Mouse (Mus musculus): ENCODE measurements around the gene Urm1. TPM values are rescaled to one million over a fixed set of nuclear protein-coding genes. Genes with fewer than 3 reads are reported as not detected.

Urm1 gene
- polyA plus RNA-seq, 1 experiment from 2014 or later = 20.3 TPM

GRCm38 (mm10) chr2:29787937-29788681 lies 31.8 kb upstream of the Urm1 start, which contains the start of gene Trub2:
Trub2 (minus strand) TSS chr2:29788502.
- DNase-seq (ENCODE audit: low spot score) = peak; percentile 92

DNA sequence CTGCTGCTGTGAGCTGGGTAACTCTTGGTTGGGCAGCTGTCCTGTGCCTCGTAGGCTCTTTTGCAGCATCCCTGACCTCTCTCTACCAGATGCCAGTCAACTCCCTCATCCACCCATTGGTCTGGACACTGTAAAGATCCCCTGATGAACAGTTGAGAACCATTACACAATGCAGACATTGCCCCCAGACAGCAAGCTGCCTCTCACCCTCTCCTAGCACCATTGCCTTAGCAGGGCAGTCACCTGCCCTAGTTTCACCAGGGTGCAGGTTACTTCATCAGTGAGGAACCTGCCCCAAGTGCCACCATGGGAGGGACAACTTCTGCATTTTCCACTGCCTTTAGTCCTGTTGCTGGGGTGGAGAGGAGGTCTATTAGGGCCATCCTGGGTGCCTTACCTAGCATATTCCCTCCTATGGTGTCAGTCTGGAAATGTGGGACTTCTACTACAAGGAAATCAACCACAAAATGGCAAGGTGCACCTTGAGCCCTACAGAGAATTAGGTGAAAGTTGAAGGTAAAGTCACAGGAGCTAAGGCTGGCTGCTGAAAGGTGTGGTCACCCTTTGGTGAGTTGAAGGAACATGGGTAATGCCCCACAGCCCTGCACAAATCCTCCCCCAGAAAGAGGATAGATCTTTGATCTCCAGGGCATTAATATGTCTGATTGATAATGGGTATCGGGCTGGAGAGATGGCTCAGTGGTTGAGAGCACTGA lies 26.9 kb upstream of the Urm1 start:
- H3K9ac ChIP-seq (ENCODE audit: low read depth, low read length) = no peak overlapping the region
- ATAC-seq (ENCODE audit: low read depth) (no peak), DNase-seq (ENCODE audit: low spot score) (no peak)
- no peak overlapping the region for H3K4me3 ChIP-seq (ENCODE audit: low read depth, low read length)
- no peak overlapping the region for H3K27ac ChIP-seq (replicated peaks; ENCODE audit: low read depth, low read length)
- H3K4me1 ChIP-seq (ENCODE audit: control insufficient read depth, insufficient read depth, low read length) = no peaks in the 10 kb centered on the region
- H3K9me3 ChIP-seq (ENCODE audit: control insufficient read depth, low read length) = no peaks in the 10 kb centered on the region
- no peak overlapping the region for H3K4me2 ChIP-seq (ENCODE audit: low read depth, low read length)
- 100% methylated on average over 2 of the region's 2 CpGs for WGBS
- H3K36me3 ChIP-seq (ENCODE audit: control insufficient read depth, insufficient read depth, low read length) = peaks cover 49% of the 10 kb centered on the region
- H3K27me3 ChIP-seq (replicated peaks; ENCODE audit: control insufficient read depth, insufficient read depth, low read length) = no peaks in the 10 kb centered on the region

More at GRCm38 (mm10) chr2:29787937-29788681, 31.8 kb upstream of the Urm1 start, which contains the start of gene Trub2:
- peak within 1 kb of the TSS; percentile 78 for H3K9ac ChIP-seq (ENCODE audit: low read depth, low read length)
- H3K27ac ChIP-seq (replicated peaks; ENCODE audit: low read depth, low read length) = peak within 1 kb of the TSS; percentile 66
- peaks cover 7% of the 10 kb centered on the region for H3K4me1 ChIP-seq (ENCODE audit: control insufficient read depth, insufficient read depth, low read length)
- H3K36me3 ChIP-seq (ENCODE audit: control insufficient read depth, insufficient read depth, low read length) = peaks cover 53% of the 10 kb centered on the region
- H3K4me2 ChIP-seq (ENCODE audit: low read depth, low read length) = peak within 1 kb of the TSS; percentile 79
- no peaks in the 10 kb centered on the region for H3K27me3 ChIP-seq (replicated peaks; ENCODE audit: control insufficient read depth, insufficient read depth, low read length)
- no peaks in the 10 kb centered on the region for H3K9me3 ChIP-seq (ENCODE audit: control insufficient read depth, low read length)
- under 1% methylated on average over 45 of the region's 45 CpGs for WGBS
- ATAC-seq (ENCODE audit: low read depth) = peak; percentile 94
- H3K4me3 ChIP-seq (ENCODE audit: low read depth, low read length) = peak within 1 kb of the TSS; percentile 78

GRCm38 (mm10) chr2:29802075-29802826 lies 17.6 kb upstream of the Urm1 start, which contains the start of gene Slc27a4:
Slc27a4 (plus strand) TSS chr2:29802634.
- H3K4me1 ChIP-seq (ENCODE audit: control insufficient read depth, insufficient read depth, low read length) = peaks cover 7% of the 10 kb centered on the region
- H3K27me3 ChIP-seq (replicated peaks; ENCODE audit: control insufficient read depth, insufficient read depth, low read length) = no peaks in the 10 kb centered on the region
- H3K4me2 ChIP-seq (ENCODE audit: low read depth, low read length) = peak within 1 kb of the TSS; percentile 87
- ATAC-seq (ENCODE audit: low read depth) = peak; percentile 99
- 6% methylated on average over 17 of the region's 28 CpGs for WGBS
- no peaks in the 10 kb centered on the region for H3K9me3 ChIP-seq (ENCODE audit: control insufficient read depth, low read length)
- peak within 1 kb of the TSS; percentile 75 for H3K27ac ChIP-seq (replicated peaks; ENCODE audit: low read depth, low read length)
- H3K36me3 ChIP-seq (ENCODE audit: control insufficient read depth, insufficient read depth, low read length) = peaks cover 26% of the 10 kb centered on the region
- peak within 1 kb of the TSS; percentile 84 for H3K9ac ChIP-seq (ENCODE audit: low read depth, low read length)
- H3K4me3 ChIP-seq (ENCODE audit: low read depth, low read length) = peak within 1 kb of the TSS; percentile 77
- DNase-seq (ENCODE audit: low spot score) = peak; percentile 96

- H3K27me3 ChIP-seq (replicated peaks; ENCODE audit: control insufficient read depth, insufficient read depth, low read length) = no peaks in the 10 kb centered on the region
- ATAC-seq (ENCODE audit: low read depth) = peak; percentile 76
- peak overlapping the region; percentile 75 for H3K27ac ChIP-seq (replicated peaks; ENCODE audit: low read depth, low read length)
- H3K9ac ChIP-seq (ENCODE audit: low read depth, low read length) = peak overlapping the region; percentile 84
- H3K36me3 ChIP-seq (ENCODE audit: control insufficient read depth, insufficient read depth, low read length) = peaks cover 29% of the 10 kb centered on the region
- H3K4me2 ChIP-seq (ENCODE audit: low read depth, low read length) = peak overlapping the region; percentile 87
- WGBS = no CpG with 5 or more reads among the region's 39 CpGs
- peak overlapping the region; percentile 77 for H3K4me3 ChIP-seq (ENCODE audit: low read depth, low read length)
- no peaks in the 10 kb centered on the region for H3K9me3 ChIP-seq (ENCODE audit: control insufficient read depth, low read length)
- H3K4me1 ChIP-seq (ENCODE audit: control insufficient read depth, insufficient read depth, low read length) = peaks cover 7% of the 10 kb centered on the region
- no peak for DNase-seq (ENCODE audit: low spot score)
These were observed 17.1 kb upstream of the Urm1 start for GRCm38 (mm10) chr2:29802827-29803201.

DNA sequence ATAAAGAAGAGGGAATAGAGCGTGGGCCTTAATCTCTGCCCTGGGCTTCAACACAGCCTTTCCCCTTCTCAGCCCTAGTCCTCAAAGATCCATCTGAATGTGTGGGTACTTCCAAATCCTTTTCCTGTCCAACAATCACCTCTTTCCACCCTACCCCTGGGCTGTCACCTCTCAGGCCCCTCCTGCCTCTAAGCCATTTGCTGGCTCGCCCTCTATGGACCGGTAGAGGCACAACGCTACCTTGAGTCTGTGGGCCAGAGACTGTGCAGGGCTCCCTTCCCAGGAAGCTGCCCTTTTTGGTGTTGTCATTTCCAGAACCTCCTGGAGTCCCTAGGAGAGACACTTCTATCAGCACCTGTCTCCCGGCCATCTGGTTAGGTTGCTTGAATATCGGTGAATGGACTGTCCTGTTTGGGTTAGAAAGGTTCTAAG lies 16.5 kb upstream of the Urm1 start:
- H3K4me3 ChIP-seq (ENCODE audit: low read depth, low read length) = peak overlapping the region; percentile 77
- no peak for ATAC-seq (ENCODE audit: low read depth)
- WGBS = 25% methylated on average over 6 of the region's 6 CpGs
- no peak for DNase-seq (ENCODE audit: low spot score)
- H3K36me3 ChIP-seq (ENCODE audit: control insufficient read depth, insufficient read depth, low read length) = peaks cover 35% of the 10 kb centered on the region
- peak overlapping the region; percentile 84 for H3K9ac ChIP-seq (ENCODE audit: low read depth, low read length)
- no peaks in the 10 kb centered on the region for H3K9me3 ChIP-seq (ENCODE audit: control insufficient read depth, low read length)
- H3K27me3 ChIP-seq (replicated peaks; ENCODE audit: control insufficient read depth, insufficient read depth, low read length) = no peaks in the 10 kb centered on the region
- H3K4me1 ChIP-seq (ENCODE audit: control insufficient read depth, insufficient read depth, low read length) = peaks cover 7% of the 10 kb centered on the region
- peak overlapping the region; percentile 87 for H3K4me2 ChIP-seq (ENCODE audit: low read depth, low read length)
- H3K27ac ChIP-seq (replicated peaks; ENCODE audit: low read depth, low read length) = no peak overlapping the region

DNA sequence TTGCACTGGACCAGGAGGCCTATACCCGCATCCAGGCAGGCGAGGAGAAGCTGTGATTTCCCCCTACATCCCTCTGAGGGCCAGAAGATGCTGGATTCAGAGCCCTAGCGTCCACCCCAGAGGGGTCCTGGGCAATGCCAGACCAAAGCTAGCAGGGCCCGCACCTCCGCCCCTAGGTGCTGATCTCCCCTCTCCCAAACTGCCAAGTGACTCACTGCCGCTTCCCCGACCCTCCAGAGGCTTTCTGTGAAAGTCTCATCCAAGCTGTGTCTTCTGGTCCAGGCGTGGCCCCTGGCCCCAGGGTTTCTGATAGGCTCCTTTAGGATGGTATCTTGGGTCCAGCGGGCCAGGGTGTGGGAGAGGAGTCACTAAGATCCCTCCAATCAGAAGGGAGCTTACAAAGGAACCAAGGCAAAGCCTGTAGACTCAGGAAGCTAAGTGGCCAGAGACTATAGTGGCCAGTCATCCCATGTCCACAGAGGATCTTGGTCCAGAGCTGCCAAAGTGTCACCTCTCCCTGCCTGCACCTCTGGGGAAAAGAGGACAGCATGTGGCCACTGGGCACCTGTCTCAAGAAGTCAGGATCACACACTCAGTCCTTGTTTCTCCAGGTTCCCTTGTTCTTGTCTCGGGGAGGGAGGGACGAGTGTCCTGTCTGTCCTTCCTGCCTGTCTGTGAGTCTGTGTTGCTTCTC lies 4.0 kb upstream of the Urm1 start:
- Histone ChIP-seq H3K27ac (replicated peaks; ENCODE audit: low read depth, low read length) (no peak overlapping the region), H3K4me3 (ENCODE audit: low read depth, low read length) (no peak overlapping the region), H3K4me1 (ENCODE audit: control insufficient read depth, insufficient read depth, low read length) (peaks cover 3% of the 10 kb centered on the region; the same call in 1 of the 2 replicates), H3K9me3 (ENCODE audit: control insufficient read depth, low read length) (no peaks in the 10 kb centered on the region), H3K36me3 (ENCODE audit: control insufficient read depth, insufficient read depth, low read length) (peaks cover 57% of the 10 kb centered on the region), H3K27me3 (replicated peaks; ENCODE audit: control insufficient read depth, insufficient read depth, low read length) (no peaks in the 10 kb centered on the region), H3K4me2 (ENCODE audit: low read depth, low read length) (no peak overlapping the region), H3K9ac (ENCODE audit: low read depth, low read length) (no peak overlapping the region)
- DNase-seq (ENCODE audit: low spot score) (no peak), ATAC-seq (ENCODE audit: low read depth) (no peak)
- WGBS = 81% methylated on average over 11 of the region's 11 CpGs

DNA sequence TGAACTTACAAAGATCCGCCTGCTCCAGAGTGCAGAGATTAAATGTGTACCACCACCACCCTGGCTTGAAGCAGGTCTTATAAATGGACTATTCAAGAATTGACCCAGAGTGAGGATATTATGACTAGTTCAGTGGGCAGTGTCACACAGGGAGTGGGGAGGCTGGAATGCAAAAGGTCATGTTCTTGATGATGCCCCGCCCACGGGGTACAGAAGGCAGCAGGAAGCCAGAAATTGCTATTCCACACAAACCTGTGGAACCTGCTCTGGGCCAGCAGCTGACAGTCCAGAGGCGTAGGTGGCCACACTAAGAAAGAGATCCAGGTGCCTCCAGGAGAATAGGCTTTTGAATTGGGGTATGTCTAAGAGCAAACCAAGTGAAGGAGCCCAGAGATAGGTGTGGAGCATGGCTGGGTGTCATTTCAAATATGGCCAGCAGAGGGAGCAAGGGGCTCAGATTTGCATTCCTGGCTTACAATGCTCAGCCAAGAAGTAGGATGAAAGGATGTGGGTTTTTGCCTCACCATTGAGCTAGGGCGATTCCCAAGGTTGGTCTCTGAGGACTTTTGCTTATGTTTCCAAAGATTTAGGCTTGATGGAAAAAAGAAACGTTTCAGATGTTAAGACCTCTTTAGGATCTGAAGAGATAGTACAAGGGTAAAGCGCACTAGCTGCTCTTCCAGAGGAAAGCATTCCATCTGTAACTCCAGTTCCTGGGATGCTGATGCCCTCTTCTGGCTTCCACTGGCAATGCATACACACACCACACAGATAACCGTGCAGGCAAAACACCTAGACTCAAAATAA lies 2.2 kb upstream of the Urm1 start:
- ATAC-seq (ENCODE audit: low read depth) (peak; percentile 73), DNase-seq (ENCODE audit: low spot score) (peak; percentile 86)
- no peaks in the 10 kb centered on the region for H3K27me3 ChIP-seq (replicated peaks; ENCODE audit: control insufficient read depth, insufficient read depth, low read length)
- peak overlapping the region; percentile 18; the same call in 1 of the 2 replicates for H3K4me2 ChIP-seq (ENCODE audit: low read depth, low read length)
- no peak overlapping the region for H3K4me3 ChIP-seq (ENCODE audit: low read depth, low read length)
- H3K9me3 ChIP-seq (ENCODE audit: control insufficient read depth, low read length) = no peaks in the 10 kb centered on the region
- peaks cover 5% of the 10 kb centered on the region; the same call in 1 of the 2 replicates for H3K4me1 ChIP-seq (ENCODE audit: control insufficient read depth, insufficient read depth, low read length)
- H3K9ac ChIP-seq (ENCODE audit: low read depth, low read length) = no peak overlapping the region
- no peak overlapping the region; the same call in 1 of the 2 replicates for H3K27ac ChIP-seq (replicated peaks; ENCODE audit: low read depth, low read length)
- peaks cover 39% of the 10 kb centered on the region for H3K36me3 ChIP-seq (ENCODE audit: control insufficient read depth, insufficient read depth, low read length)
- 35% methylated on average over 8 of the region's 8 CpGs for WGBS

Data from embryonic facial prominence, embryonic 14.5 days (tissue).